Mouse (Mus musculus) lung, adult 18-20 months (tissue): ENCODE results near the gene Vmn1r169.
"Not testable (repeated sequence)": the region's sequence is repeated elsewhere in the genome, so short reads cannot be mapped to it uniquely, and the experiment has no call there.

ENCODE experiments used
- DNase-seq, 2 experiments: peaks; one replicate each; pipeline ENCODE4 v3.0.0; 2022; ENCODE audit warnings: mixed read lengths in 2 of 2

The Vmn1r169 gene

GRCm38 (mm10) chr7:23575226-23575625 is at the start of gene Vmn1r169:
TSS of gene Vmn1r169 (plus strand) at chr7:23575526.
- not testable (repeated sequence) for DNase-seq

- DNase-seq, result not testable (repeated sequence)
Measured at GRCm38 (mm10) chr7:23539432-23539831, 35.9 kb upstream of the Vmn1r169 start, which contains the start of gene Vmn1r168. TSS of gene Vmn1r168 (plus strand) at chr7:23539732.

GRCm38 (mm10) chr7:23605875-23606274 is 30.5 kb downstream of the Vmn1r169 start, which contains the start of gene Vmn1r170:
TSS of gene Vmn1r170 (plus strand) at chr7:23606175.
- DNase-seq, result not testable (repeated sequence)
